Mouse (Mus musculus) urinary bladder, adult 2 months (tissue): ENCODE results near the gene Cpsf4. TPM values are rescaled to one million over a fixed set of nuclear protein-coding genes. Genes with fewer than 3 reads are reported as not detected.
"Not testable (repeated sequence)": the region's sequence is repeated elsewhere in the genome, so short reads cannot be mapped to it uniquely, and the experiment has no call there.

ENCODE experiments used
- DNase-seq: peaks from one replicate; pipeline ENCODE4 v3.0.0; 2022; ENCODE audit warnings: low spot score
- polyA plus RNA-seq: library from polyadenylated mRNA; depleted of rRNA; stranded (reverse); fragments of >200 nt; gene quantifications from 2 replicates; pipeline ENCODE4 v1.2.3, GENCODE M21; 2012; rRNA removed

The Cpsf4 gene
- polyA plus RNA-seq, 1 experiment, result 25.4 TPM

DNA sequence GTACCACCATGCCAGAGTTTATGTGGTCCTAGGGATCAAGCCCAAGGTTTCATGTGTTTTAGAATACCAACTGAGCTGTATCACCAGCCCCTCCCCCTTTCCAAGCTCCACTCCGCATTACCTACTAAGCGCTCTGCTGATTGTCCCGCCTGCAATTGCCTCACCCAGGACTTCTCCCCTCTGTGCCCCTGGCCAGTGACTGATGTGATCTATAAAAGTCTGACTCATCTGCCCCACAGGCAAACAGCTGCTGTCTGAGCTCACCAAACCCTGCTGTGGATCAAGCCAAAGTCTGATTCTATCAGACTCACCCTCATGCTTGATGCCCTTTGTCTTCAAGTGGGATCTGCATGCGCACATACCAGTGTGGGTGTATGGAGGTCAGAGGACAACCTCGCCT is 55.8 kb downstream of the Cpsf4 start:
- no peak for DNase-seq

DNA sequence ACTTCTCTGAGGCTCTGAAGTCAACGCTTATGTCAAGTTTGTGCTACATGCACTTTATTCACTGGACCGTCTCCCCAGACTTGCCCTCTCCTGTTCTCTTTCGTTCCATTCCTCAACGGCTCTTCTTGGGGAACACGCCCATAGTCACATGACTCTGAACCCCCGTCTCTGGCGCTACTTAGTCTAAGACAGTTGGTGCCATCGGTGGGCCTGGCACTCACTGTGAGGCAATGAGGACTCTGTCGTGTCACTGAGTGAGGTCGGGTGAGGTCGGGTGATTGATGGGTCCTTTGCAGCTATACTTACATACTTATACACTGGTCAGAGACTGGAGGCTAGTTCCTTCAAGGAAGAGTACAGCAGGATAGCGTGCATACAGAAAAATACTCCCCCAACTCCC is 56.4 kb downstream of the Cpsf4 start:
- no peak for DNase-seq

- no peak for DNase-seq
Measured at GRCm38 (mm10) chr5:145226453-145226852, 59.4 kb downstream of the Cpsf4 start.

DNA sequence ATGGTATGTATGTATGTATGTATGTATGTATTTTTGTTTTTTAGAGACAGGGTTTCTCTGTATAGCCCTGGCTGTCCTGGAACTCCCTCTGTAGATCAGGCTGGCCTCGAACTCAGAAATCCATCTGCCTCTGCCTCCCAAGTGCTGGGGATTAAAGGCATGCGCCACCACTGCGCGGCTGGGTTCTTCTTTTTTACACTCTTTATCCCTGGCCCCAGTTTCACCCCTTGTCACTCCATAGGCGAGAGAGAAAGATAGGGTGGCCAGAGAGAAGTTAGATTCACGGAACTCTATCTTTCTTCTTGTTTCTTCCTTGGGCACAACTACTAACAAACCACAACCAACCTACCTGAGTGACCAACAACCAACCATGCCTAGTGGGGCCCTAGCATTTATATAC is 62.3 kb downstream of the Cpsf4 start:
- not testable (repeated sequence) for DNase-seq

GRCm38 (mm10) chr5:145230641-145231040 is 63.6 kb downstream of the Cpsf4 start:
- no peak for DNase-seq

- peak; percentile 96 for DNase-seq
Measured at GRCm38 (mm10) chr5:145231367-145231871, 64.4 kb downstream of the Cpsf4 start, which contains the start of gene Zfp655. Gene Zfp655, plus strand, starts transcription at chr5:145231715.

Other genes starting within 250 kb of the Cpsf4 start
- 23.2 and 27.5 TPM in 2 replicates for gene Smurf1, start 201.4 kb upstream of the Cpsf4 start, polyA plus RNA-seq
- not detected in 2 replicates for gene Gm4871, start 134.5 kb upstream of the Cpsf4 start, polyA plus RNA-seq
- not detected in 2 replicates for gene 1700018F24Rik, start 124.2 kb upstream of the Cpsf4 start, polyA plus RNA-seq
- 284 and 341 TPM in 2 replicates for gene Arpc1a, start 83.4 kb upstream of the Cpsf4 start, polyA plus RNA-seq
- not detected in 2 replicates for gene Kpna7, start 83.2 kb upstream of the Cpsf4 start, polyA plus RNA-seq
- 410 and 483 TPM in 2 replicates for gene Arpc1b, start 53.0 kb upstream of the Cpsf4 start, polyA plus RNA-seq
- gene Pdap1, start 27.0 kb upstream of the Cpsf4 start, polyA plus RNA-seq, result 51.4 and 62.5 TPM in 2 replicates
- 80.5 and 98.6 TPM in 2 replicates for gene Bud31, start 26.9 kb upstream of the Cpsf4 start, polyA plus RNA-seq
- 12.9 TPM in 2 replicates for gene Ptcd1, start 105 bp upstream of the Cpsf4 start, polyA plus RNA-seq
- 266 and 278 TPM in 2 replicates for gene Atp5j2, start 24.8 kb downstream of the Cpsf4 start, polyA plus RNA-seq
- gene Zkscan14, start 34.7 kb downstream of the Cpsf4 start, polyA plus RNA-seq, result 6.8 and 7.4 TPM in 2 replicates
- gene Zkscan5, start 37.3 kb downstream of the Cpsf4 start, polyA plus RNA-seq, result 7.4 and 9.1 TPM in 2 replicates
- gene Zfp655, start 64.5 kb downstream of the Cpsf4 start, polyA plus RNA-seq, result 30.0 and 31.5 TPM in 2 replicates
- 16.1 and 19.1 TPM in 2 replicates for gene Zscan25, start 113.3 kb downstream of the Cpsf4 start, polyA plus RNA-seq
- gene Cyp3a57, start 178.1 kb downstream of the Cpsf4 start, polyA plus RNA-seq, result 11.7 and 17.9 TPM in 2 replicates